Mouse (Mus musculus) stomach, embryonic 15.5 days (tissue): ENCODE measurements at regions not wholly inside any gene's neighbourhood (a gene's known extent, or its start where the extent isn't known, plus 50 kb on each side); places are given as distances from the start of the nearest gene placed in this dataset.
"Not testable (repeated sequence)": the region's sequence is repeated elsewhere in the genome, so short reads cannot be mapped to it uniquely, and the experiment has no call there.

ENCODE experiments used
- ATAC-seq: fragments of 200-750 bp; cut with Nextera tagmentation; 2 replicates; pipeline ENCODE4 v1.8.0; 2017; ENCODE audit warnings: low read depth, moderate number of reproducible peaks, moderate TSS enrichment; ENCODE audit not compliant: insufficient read depth, low FRiP score
- H3K27ac ChIP-seq: fragments of 300-500 bp; sonication (generic); 2 replicates; pipeline ENCODE4 v1.5.1; 2015; ENCODE audit warnings: mild to moderate bottlenecking, inconsistent platforms
- H3K27me3 ChIP-seq: fragments of 300-500 bp; sonication (generic); replicated peaks from 2 replicates; pipeline ENCODE4 v1.6.1; 2015; ENCODE audit warnings: inconsistent platforms
- H3K36me3 ChIP-seq: fragments of 300-500 bp; sonication (generic); 2 replicates; pipeline ENCODE4 v1.6.1; 2015; ENCODE audit warnings: inconsistent platforms
- H3K4me1 ChIP-seq: fragments of 300-500 bp; sonication (generic); 2 replicates; pipeline ENCODE4 v1.6.1; 2015; ENCODE audit warnings: inconsistent platforms
- H3K4me2 ChIP-seq: fragments of 300-500 bp; sonication (generic); 2 replicates; pipeline ENCODE4 v1.6.1; 2015; ENCODE audit warnings: mild to moderate bottlenecking, inconsistent platforms
- H3K4me3 ChIP-seq: fragments of 300-500 bp; sonication (generic); replicated peaks from 2 replicates; pipeline ENCODE4 v1.5.1; 2015; ENCODE audit warnings: inconsistent platforms
- H3K9ac ChIP-seq: fragments of 300-500 bp; sonication (generic); 2 replicates; pipeline ENCODE4 v1.6.1; 2015; ENCODE audit warnings: inconsistent platforms
- H3K9me3 ChIP-seq: fragments of 300-500 bp; sonication (generic); 2 replicates; pipeline ENCODE4 v1.6.1; 2016; ENCODE audit warnings: inconsistent platforms
- WGBS: fragments of 180-500 bp; shearing (Covaris S2); methylation state at CpG from one replicate; pipeline ENCODE4 v1.1.7; 2015; 5-methylcytosine and 5-hydroxymethylcytosine counted together

- not testable (repeated sequence) for H3K4me2 ChIP-seq, H3K4me1 ChIP-seq, H3K27ac ChIP-seq, H3K4me3 ChIP-seq, H3K27me3 ChIP-seq, H3K9me3 ChIP-seq, H3K36me3 ChIP-seq, H3K9ac ChIP-seq, ATAC-seq
- 94% methylated on average over 14 of the region's 14 CpGs for WGBS
These were observed 288.7 kb downstream of the Fut8 start for GRCm38 (mm10) chr12:77526581-77526980.

GRCm38 (mm10) chr12:77527499-77527898, 289.6 kb downstream of the Fut8 start:
- no peaks in the 10 kb centered on the region for H3K36me3 ChIP-seq
- no peak overlapping the region for H3K4me3 ChIP-seq
- WGBS = 40% methylated on average over 1 of the region's 1 CpGs
- no peaks in the 10 kb centered on the region for H3K27me3 ChIP-seq
- H3K27ac ChIP-seq = no peak overlapping the region
- no peaks in the 10 kb centered on the region for H3K4me1 ChIP-seq
- H3K9ac ChIP-seq = no peak overlapping the region
- ATAC-seq = no peak
- H3K4me2 ChIP-seq = no peak overlapping the region
- no peaks in the 10 kb centered on the region for H3K9me3 ChIP-seq

- no peak overlapping the region for H3K4me3 ChIP-seq
- no peaks in the 10 kb centered on the region for H3K9me3 ChIP-seq
- WGBS = 84% methylated on average over 9 of the region's 9 CpGs
- no peaks in the 10 kb centered on the region for H3K36me3 ChIP-seq
- no peaks in the 10 kb centered on the region for H3K4me1 ChIP-seq
- no peak overlapping the region for H3K27ac ChIP-seq
- no peak overlapping the region for H3K4me2 ChIP-seq
- no peak overlapping the region for H3K9ac ChIP-seq
- H3K27me3 ChIP-seq = no peaks in the 10 kb centered on the region
- no peak for ATAC-seq
These were observed 290.3 kb downstream of the Fut8 start for GRCm38 (mm10) chr12:77527953-77528865.

GRCm38 (mm10) chr12:77528868-77529271, 290.9 kb downstream of the Fut8 start:
- no peaks in the 10 kb centered on the region for H3K27me3 ChIP-seq
- H3K36me3 ChIP-seq = no peaks in the 10 kb centered on the region
- no peak overlapping the region for H3K27ac ChIP-seq
- no peak overlapping the region for H3K9ac ChIP-seq
- no peak for ATAC-seq
- no peaks in the 10 kb centered on the region for H3K9me3 ChIP-seq
- H3K4me1 ChIP-seq = no peaks in the 10 kb centered on the region
- no peak overlapping the region for H3K4me3 ChIP-seq
- H3K4me2 ChIP-seq = no peak overlapping the region
- WGBS = 89% methylated on average over 8 of the region's 8 CpGs

- Histone ChIP-seq H3K36me3 (no peaks in the 10 kb centered on the region), H3K4me1 (no peaks in the 10 kb centered on the region), H3K27me3 (no peaks in the 10 kb centered on the region), H3K4me2 (no peak overlapping the region), H3K9ac (no peak overlapping the region), H3K27ac (no peak overlapping the region), H3K9me3 (no peaks in the 10 kb centered on the region), H3K4me3 (no peak overlapping the region)
- no peak for ATAC-seq
- 89% methylated on average over 4 of the region's 4 CpGs for WGBS
These were observed 291.5 kb downstream of the Fut8 start for GRCm38 (mm10) chr12:77529414-77529813.

- 74% methylated on average over 3 of the region's 3 CpGs for WGBS
- no peak overlapping the region for H3K4me2 ChIP-seq
- no peak overlapping the region for H3K9ac ChIP-seq
- no peaks in the 10 kb centered on the region for H3K36me3 ChIP-seq
- H3K4me3 ChIP-seq = no peak overlapping the region
- ATAC-seq = no peak
- H3K27ac ChIP-seq = no peak overlapping the region
- H3K27me3 ChIP-seq = no peaks in the 10 kb centered on the region
- no peaks in the 10 kb centered on the region for H3K9me3 ChIP-seq
- H3K4me1 ChIP-seq = no peaks in the 10 kb centered on the region
These were observed 292.0 kb downstream of the Fut8 start for GRCm38 (mm10) chr12:77529955-77530354.

- no peak for ATAC-seq
- H3K9ac ChIP-seq = no peak overlapping the region
- no peak overlapping the region for H3K27ac ChIP-seq
- H3K9me3 ChIP-seq = no peaks in the 10 kb centered on the region
- 75% methylated on average over 5 of the region's 5 CpGs for WGBS
- H3K27me3 ChIP-seq = no peaks in the 10 kb centered on the region
- no peak overlapping the region for H3K4me3 ChIP-seq
- no peaks in the 10 kb centered on the region for H3K36me3 ChIP-seq
- no peaks in the 10 kb centered on the region for H3K4me1 ChIP-seq
- H3K4me2 ChIP-seq = no peak overlapping the region
These were observed 293.4 kb downstream of the Fut8 start for GRCm38 (mm10) chr12:77531294-77531693.

- Histone ChIP-seq H3K36me3 (no peaks in the 10 kb centered on the region), H3K9ac (no peak overlapping the region), H3K4me1 (no peaks in the 10 kb centered on the region), H3K4me3 (no peak overlapping the region), H3K27me3 (no peaks in the 10 kb centered on the region), H3K9me3 (no peaks in the 10 kb centered on the region), H3K27ac (no peak overlapping the region), H3K4me2 (no peak overlapping the region)
- 70% methylated on average over 8 of the region's 8 CpGs for WGBS
- ATAC-seq = no peak
These were observed 294.6 kb downstream of the Fut8 start for GRCm38 (mm10) chr12:77532547-77532946.

- 74% methylated on average over 2 of the region's 2 CpGs for WGBS
- no peak overlapping the region for H3K4me3 ChIP-seq
These were observed 295.7 kb downstream of the Fut8 start for GRCm38 (mm10) chr12:77533606-77534005.

GRCm38 (mm10) chr12:77534079-77534478, 296.2 kb downstream of the Fut8 start:
- ATAC-seq = no peak
- H3K9ac ChIP-seq = no peak overlapping the region
- WGBS = 58% methylated on average over 3 of the region's 3 CpGs
- no peaks in the 10 kb centered on the region for H3K27me3 ChIP-seq
- H3K36me3 ChIP-seq = no peaks in the 10 kb centered on the region
- no peaks in the 10 kb centered on the region for H3K9me3 ChIP-seq
- H3K4me2 ChIP-seq = no peak overlapping the region
- no peak overlapping the region for H3K4me3 ChIP-seq
- no peak overlapping the region for H3K27ac ChIP-seq
- no peaks in the 10 kb centered on the region for H3K4me1 ChIP-seq

More at GRCm38 (mm10) chr12:77533606-77534005, 295.7 kb downstream of the Fut8 start:
- no peak for ATAC-seq
- H3K4me2 ChIP-seq = no peak overlapping the region
- no peak overlapping the region for H3K9ac ChIP-seq
- no peak overlapping the region for H3K27ac ChIP-seq
- H3K36me3 ChIP-seq = no peaks in the 10 kb centered on the region
- H3K27me3 ChIP-seq = no peaks in the 10 kb centered on the region
- H3K4me1 ChIP-seq = no peaks in the 10 kb centered on the region
- no peaks in the 10 kb centered on the region for H3K9me3 ChIP-seq

GRCm38 (mm10) chr12:77535147-77535546, 297.2 kb downstream of the Fut8 start:
- Histone ChIP-seq H3K4me2 (no peak overlapping the region), H3K27ac (no peak overlapping the region), H3K9ac (no peak overlapping the region), H3K36me3 (no peaks in the 10 kb centered on the region), H3K27me3 (no peaks in the 10 kb centered on the region), H3K9me3 (no peaks in the 10 kb centered on the region), H3K4me1 (no peaks in the 10 kb centered on the region), H3K4me3 (no peak overlapping the region)
- WGBS = 68% methylated on average over 3 of the region's 3 CpGs
- no peak for ATAC-seq

- Histone ChIP-seq H3K4me2 (no peak overlapping the region), H3K27me3 (no peaks in the 10 kb centered on the region), H3K4me3 (no peak overlapping the region), H3K36me3 (no peaks in the 10 kb centered on the region), H3K9me3 (no peaks in the 10 kb centered on the region), H3K4me1 (no peaks in the 10 kb centered on the region), H3K9ac (no peak overlapping the region), H3K27ac (no peak overlapping the region)
- whole genome bisulfite sequencing = 66% methylated on average over 8 of the region's 8 CpGs
- no peak for ATAC-seq
These were observed 299.4 kb downstream of the Fut8 start for GRCm38 (mm10) chr12:77537139-77537848.
